Comparison of ENCODE assay signal across 12 mouse cellular contexts in the genomic region with DNA sequence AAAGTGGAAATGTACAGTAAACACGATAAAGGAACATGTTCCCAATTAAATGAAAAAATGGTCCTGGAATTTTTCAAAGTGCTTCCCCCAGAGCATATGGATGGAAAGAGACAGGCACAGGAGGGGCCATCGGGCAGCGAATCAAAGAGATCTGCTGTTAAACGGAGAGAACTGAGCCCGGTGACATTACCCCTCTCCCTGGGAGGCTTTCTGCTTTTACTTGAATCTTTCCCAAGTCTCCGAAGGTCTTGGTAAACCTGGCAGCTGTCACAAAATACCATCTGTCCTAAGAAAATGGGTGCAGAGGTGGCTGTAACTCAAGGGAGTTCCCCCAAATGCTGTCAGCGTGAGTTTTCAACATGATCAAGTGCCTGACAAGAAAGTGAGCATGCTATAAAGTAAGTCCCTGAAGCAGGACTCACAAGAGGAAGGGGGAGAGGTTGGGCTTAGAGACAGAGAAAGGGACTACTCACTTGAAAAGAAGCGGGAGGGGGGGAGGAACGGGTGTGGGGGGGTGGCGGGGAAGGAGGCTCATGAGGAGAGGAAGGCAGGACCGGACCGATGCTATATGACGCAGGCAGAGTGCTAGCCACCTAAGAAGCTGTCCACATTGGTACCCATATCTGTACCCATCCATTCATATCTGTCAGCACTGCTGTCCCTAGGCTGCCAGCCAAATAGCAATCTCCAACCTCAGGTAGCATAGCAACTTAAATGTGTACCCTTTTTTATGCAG. TPM values are rescaled to one million over a fixed set of nuclear protein-coding genes. Genes with fewer than 3 reads are reported as not detected.
DNase-seq lines count a peak whose midpoint lies in the region; ATAC-seq lines count a peak whose summit lies in the region.
"Had no signal": no experiment of that assay in that cellular context is flagged by ENCODE, and none has a peak within 500 bp of the region (broad histone marks: within the 10 kb centered on the region; RNA-seq: fewer than 3 reads in every experiment).

No protein-coding gene starts in this region.

- H3K4me3 ChIP-seq in forebrain, embryonic 15.5 days, result no peak overlapping the region
- H3K4me3 ChIP-seq in forebrain, embryonic 11.5 days (ENCODE audit: low read depth, low read length), result no peak overlapping the region
- H3K4me3 ChIP-seq: limb, embryonic 12.5 days had no signal

- no peak for DNase-seq in forebrain, embryonic 11.5 days (ENCODE audit: low spot score)
- peak; percentile 4 for DNase-seq in right cerebral cortex, adult 18-20 months
- DNase-seq in right cerebral cortex, postnatal 36 days (ENCODE audit: low spot score in 2 of 2), result no peak
- peak; percentile 20 to 31 for DNase-seq in layer of hippocampus, postnatal 36 days
- peak; percentile 10 for DNase-seq in right cerebral cortex, postnatal 25 days
- DNase-seq in adrenal gland, postnatal 25 days, result no peak
- DNase-seq in spleen, adult 12 weeks (ENCODE audit: low spot score), result no peak
- DNase-seq: gastrocnemius, postnatal 10 days; kidney, adult 9 months; thymus, adult 2 months had no signal

- H3K27me3 ChIP-seq in forebrain, embryonic 15.5 days, result no peaks in the 10 kb centered on the region
- H3K27me3 ChIP-seq in forebrain, embryonic 11.5 days (ENCODE audit: control insufficient read depth, insufficient read depth, low read length), result no peaks in the 10 kb centered on the region
- H3K27me3 ChIP-seq: limb, embryonic 12.5 days had no signal

- no peaks in the 10 kb centered on the region for H3K9me3 ChIP-seq in forebrain, embryonic 15.5 days
- H3K9me3 ChIP-seq in forebrain, embryonic 11.5 days (ENCODE audit: control insufficient read depth, low read length), result no peaks in the 10 kb centered on the region
- H3K9me3 ChIP-seq: limb, embryonic 12.5 days had no signal

- no peak overlapping the region for H3K9ac ChIP-seq in forebrain, embryonic 15.5 days (replicated peaks)
- H3K9ac ChIP-seq in forebrain, embryonic 11.5 days (ENCODE audit: low read length), result no peak overlapping the region
- H3K9ac ChIP-seq: limb, embryonic 12.5 days had no signal

- H3K4me1 ChIP-seq in forebrain, embryonic 15.5 days, result peaks cover 16% of the 10 kb centered on the region
- no peaks in the 10 kb centered on the region for H3K4me1 ChIP-seq in forebrain, embryonic 11.5 days (replicated peaks; ENCODE audit: control insufficient read depth, insufficient read depth, low read length)

- peak; percentile 76 for ATAC-seq in forebrain, embryonic 15.5 days (replicated peaks)
- no peak for ATAC-seq in forebrain, embryonic 11.5 days (replicated peaks; ENCODE audit: low FRiP score)

- 0 out of 2 replicates have a peak overlapping the region, but pooled peaks have one; percentile 16 for H3K4me2 ChIP-seq in forebrain, embryonic 15.5 days (replicated peaks)
- no peak overlapping the region for H3K4me2 ChIP-seq in forebrain, embryonic 11.5 days (ENCODE audit: low read depth, low read length, severe bottlenecking)
- H3K4me2 ChIP-seq: limb, embryonic 12.5 days had no signal

- no peaks in the 10 kb centered on the region for H3K36me3 ChIP-seq in forebrain, embryonic 15.5 days
- H3K36me3 ChIP-seq in forebrain, embryonic 11.5 days (ENCODE audit: control insufficient read depth, insufficient read depth, low read length), result no peaks in the 10 kb centered on the region
- H3K36me3 ChIP-seq: limb, embryonic 12.5 days had no signal

- 37% methylated on average over 13 of the region's 13 CpGs for WGBS in forebrain, embryonic 15.5 days
- WGBS in forebrain, embryonic 11.5 days, result 64% methylated on average over 13 of the region's 13 CpGs

- H3K27ac ChIP-seq in forebrain, embryonic 15.5 days (replicated peaks), result no peak overlapping the region
- no peak overlapping the region for H3K27ac ChIP-seq in forebrain, embryonic 11.5 days (ENCODE audit: low read depth, low read length)
- H3K27ac ChIP-seq: limb, embryonic 12.5 days had no signal

RNA-seq across cellular contexts. Expression of a gene that starts 31.6 kb away (rescaled TPM):
- polyA plus RNA-seq in forebrain, embryonic 15.5 days (2015; fragmentation: Nextera tagmentation; extraction: Ambion mirVana), result 10.2 and 11.8 TPM in 2 replicates
- polyA plus RNA-seq in forebrain, embryonic 11.5 days (2014; fragmentation: Nextera tagmentation; extraction: Ambion mirVana), result 7.5 and 8.6 TPM in 2 replicates
- total RNA-seq in layer of hippocampus, postnatal 36 days (2021), result 1 to 10 TPM; 1.5 to 3.6 TPM
- total RNA-seq in adrenal gland, postnatal 25 days (2021), result 7.7 and 8.3 TPM in 2 replicates

Comparison
In these comparisons a context has a peak if more than half of its experiments do, and no peak if none do; other contexts are left out.
1. DNase-seq: peak in right cerebral cortex, adult 18-20 months (single experiment), layer of hippocampus, postnatal 36 days (2 of 2) and right cerebral cortex, postnatal 25 days (single experiment); none in forebrain, embryonic 11.5 days (single experiment), right cerebral cortex, postnatal 36 days (0 of 2), adrenal gland, postnatal 25 days (single experiment) and spleen, adult 12 weeks (single experiment).